Mouse (Mus musculus) limb, embryonic 11.5 days (tissue): ENCODE measurements at regions not wholly inside any gene's neighbourhood (a gene's known extent, or its start where the extent isn't known, plus 50 kb on each side); places are given as distances from the start of the nearest gene placed in this dataset.
"Not testable (repeated sequence)": the region's sequence is repeated elsewhere in the genome, so short reads cannot be mapped to it uniquely, and the experiment has no call there.

ENCODE experiments used
- ATAC-seq: fragments of 200-750 bp; cut with Nextera tagmentation; 2 replicates; pipeline ENCODE4 v1.8.0; 2017; ENCODE audit warnings: low read depth; ENCODE audit not compliant: insufficient number of reproducible peaks, low FRiP score, low TSS enrichment
- DNase-seq: peaks from one replicate; pipeline ENCODE4 v3.0.0-alpha.2; 2015; ENCODE audit warnings: low spot score
- H3K27ac ChIP-seq: fragments of 300-500 bp; sonication (generic); replicated peaks from 2 replicates; pipeline ENCODE4 v1.5.1; 2014; ENCODE audit warnings: low read depth, mild to moderate bottlenecking, low read length
- H3K27me3 ChIP-seq: fragments of 300-500 bp; sonication (generic); 2 replicates; pipeline ENCODE4 v1.6.1; 2014; ENCODE audit warnings: mild to moderate bottlenecking, low read length, mixed read lengths; ENCODE audit not compliant: control insufficient read depth, insufficient read depth
- H3K36me3 ChIP-seq: fragments of 300-500 bp; sonication (generic); 2 replicates; pipeline ENCODE4 v1.6.1; 2014; ENCODE audit warnings: mild to moderate bottlenecking, low read length, moderate library complexity, mixed read lengths; ENCODE audit not compliant: control insufficient read depth, insufficient read depth
- H3K4me1 ChIP-seq: fragments of 300-500 bp; sonication (generic); 2 replicates; pipeline ENCODE4 v1.6.1; 2014; ENCODE audit warnings: low read length, mixed read lengths; ENCODE audit not compliant: control insufficient read depth, insufficient read depth
- H3K4me2 ChIP-seq: fragments of 300-500 bp; sonication (generic); 2 replicates; pipeline ENCODE4 v1.6.1; 2014; ENCODE audit warnings: low read depth, mild to moderate bottlenecking, moderate library complexity; ENCODE audit not compliant: severe bottlenecking
- H3K4me3 ChIP-seq: fragments of 300-500 bp; sonication (generic); 2 replicates; pipeline ENCODE4 v1.5.1; 2014; ENCODE audit warnings: low read depth, low read length
- H3K9ac ChIP-seq: fragments of 300-500 bp; sonication (generic); 2 replicates; pipeline ENCODE4 v1.6.1; 2014; ENCODE audit warnings: mild to moderate bottlenecking, low read length
- H3K9me3 ChIP-seq: fragments of 300-500 bp; sonication (generic); 2 replicates; pipeline ENCODE4 v1.6.1; 2016; ENCODE audit warnings: low read length; ENCODE audit not compliant: control insufficient read depth
- WGBS: fragments of 180-500 bp; shearing (Covaris S2); extraction: QIAGEN DNeasy Blood & Tissue Kit; methylation state at CpG from one replicate; pipeline ENCODE4 v1.1.7; 2014; 5-methylcytosine and 5-hydroxymethylcytosine counted together

- H3K4me1 ChIP-seq = no peaks in the 10 kb centered on the region
- ATAC-seq (no peak), DNase-seq (no peak)
- H3K36me3 ChIP-seq = no peaks in the 10 kb centered on the region
- H3K4me3 ChIP-seq = no peak overlapping the region
- no peak overlapping the region for H3K27ac ChIP-seq
- H3K27me3 ChIP-seq = no peaks in the 10 kb centered on the region
- no peaks in the 10 kb centered on the region for H3K9me3 ChIP-seq
- no peak overlapping the region for H3K4me2 ChIP-seq
- no peak overlapping the region for H3K9ac ChIP-seq
These were observed 110.1 kb upstream of the Trabd2b start for GRCm38 (mm10) chr4:114296380-114296779.

GRCm38 (mm10) chr4:114298517-114298916, 108.0 kb upstream of the Trabd2b start:
- H3K4me3 ChIP-seq, H3K9me3 ChIP-seq, H3K27ac ChIP-seq, H3K9ac ChIP-seq, H3K36me3 ChIP-seq, H3K27me3 ChIP-seq, H3K4me2 ChIP-seq, H3K4me1 ChIP-seq: not testable (repeated sequence)
- DNase-seq (peak; percentile 52), ATAC-seq (peak; percentile 52; the same call in 1 of the 2 replicates)
- 3% methylated on average over 1 of the region's 1 CpGs for WGBS

- WGBS = 42% methylated on average over 3 of the region's 3 CpGs
- Histone ChIP-seq H3K9me3 (no peaks in the 10 kb centered on the region), H3K27ac (no peak overlapping the region), H3K36me3 (no peaks in the 10 kb centered on the region), H3K4me2 (no peak overlapping the region), H3K4me3 (no peak overlapping the region), H3K4me1 (no peaks in the 10 kb centered on the region), H3K9ac (no peak overlapping the region), H3K27me3 (no peaks in the 10 kb centered on the region)
- no peak for ATAC-seq
- no peak for DNase-seq
These were observed 106.0 kb upstream of the Trabd2b start for GRCm38 (mm10) chr4:114300390-114301012.

GRCm38 (mm10) chr4:114304654-114305053, 101.9 kb upstream of the Trabd2b start:
- DNase-seq (no peak), ATAC-seq (no peak)
- Histone ChIP-seq H3K9me3 (no peaks in the 10 kb centered on the region), H3K4me1 (no peaks in the 10 kb centered on the region), H3K36me3 (no peaks in the 10 kb centered on the region), H3K27ac (no peak overlapping the region), H3K27me3 (no peaks in the 10 kb centered on the region), H3K4me2 (no peak overlapping the region), H3K4me3 (no peak overlapping the region), H3K9ac (no peak overlapping the region)
- 64% methylated on average over 1 of the region's 1 CpGs for WGBS

DNA sequence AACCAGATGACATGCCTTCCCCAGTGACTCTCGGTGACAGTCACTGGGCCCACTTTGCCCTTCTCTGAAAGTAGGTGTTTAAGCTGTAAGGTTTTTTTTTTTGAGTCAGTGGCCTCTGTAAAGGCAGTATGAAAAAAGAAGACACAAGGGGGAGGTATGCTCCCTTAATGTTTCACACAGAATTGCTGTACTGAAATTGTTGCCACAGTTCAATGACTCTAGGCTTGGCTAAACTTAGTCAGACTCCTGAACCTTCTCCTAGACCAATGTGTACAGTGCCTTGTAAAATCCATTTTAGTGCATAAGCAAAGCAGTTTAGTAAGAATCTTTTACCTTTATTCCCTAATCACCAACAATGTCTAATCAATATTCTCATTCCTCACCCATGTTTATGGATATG, 99.0 kb upstream of the Trabd2b start:
- 68% methylated on average over 1 of the region's 1 CpGs for WGBS

GRCm38 (mm10) chr4:114308518-114308917, 98.0 kb upstream of the Trabd2b start:
- 5% methylated on average over 1 of the region's 1 CpGs for WGBS
- H3K9ac ChIP-seq = no peak overlapping the region
- H3K27me3 ChIP-seq = no peaks in the 10 kb centered on the region
- H3K4me2 ChIP-seq = no peak overlapping the region
- no peak overlapping the region for H3K27ac ChIP-seq
- ATAC-seq (no peak), DNase-seq (peak; percentile 48)
- no peak overlapping the region for H3K4me3 ChIP-seq
- no peaks in the 10 kb centered on the region for H3K9me3 ChIP-seq
- no peaks in the 10 kb centered on the region for H3K4me1 ChIP-seq
- no peaks in the 10 kb centered on the region for H3K36me3 ChIP-seq

More for the DNA sequence above, 99.0 kb upstream of the Trabd2b start:
- Histone ChIP-seq H3K36me3 (no peaks in the 10 kb centered on the region), H3K27ac (no peak overlapping the region), H3K9ac (no peak overlapping the region), H3K9me3 (no peaks in the 10 kb centered on the region), H3K4me2 (no peak overlapping the region), H3K4me1 (no peaks in the 10 kb centered on the region), H3K4me3 (no peak overlapping the region), H3K27me3 (no peaks in the 10 kb centered on the region)
- ATAC-seq (no peak), DNase-seq (no peak)

GRCm38 (mm10) chr4:114315051-114315450, 91.5 kb upstream of the Trabd2b start:
- H3K4me1 ChIP-seq = no peaks in the 10 kb centered on the region
- H3K4me3 ChIP-seq = no peak overlapping the region
- DNase-seq (no peak), ATAC-seq (no peak)
- no peaks in the 10 kb centered on the region for H3K27me3 ChIP-seq
- H3K4me2 ChIP-seq = no peak overlapping the region
- no peak overlapping the region for H3K9ac ChIP-seq
- H3K36me3 ChIP-seq = no peaks in the 10 kb centered on the region
- H3K27ac ChIP-seq = no peak overlapping the region
- 78% methylated on average over 2 of the region's 2 CpGs for WGBS
- no peaks in the 10 kb centered on the region for H3K9me3 ChIP-seq

- H3K36me3 ChIP-seq = no peaks in the 10 kb centered on the region
- WGBS = 52% methylated on average over 2 of the region's 2 CpGs
- DNase-seq = no peak
- no peaks in the 10 kb centered on the region for H3K4me1 ChIP-seq
- H3K27ac ChIP-seq = no peak overlapping the region
- H3K9me3 ChIP-seq = no peaks in the 10 kb centered on the region
- H3K9ac ChIP-seq = no peak overlapping the region
- no peak for ATAC-seq
- no peak overlapping the region for H3K4me2 ChIP-seq
- H3K27me3 ChIP-seq = no peaks in the 10 kb centered on the region
- H3K4me3 ChIP-seq = no peak overlapping the region
These were observed 91.0 kb upstream of the Trabd2b start for GRCm38 (mm10) chr4:114315556-114315955.

GRCm38 (mm10) chr4:114317076-114317475, 89.4 kb upstream of the Trabd2b start:
- WGBS = 88% methylated on average over 2 of the region's 2 CpGs
- H3K27ac ChIP-seq = no peak overlapping the region
- H3K27me3 ChIP-seq = no peaks in the 10 kb centered on the region
- DNase-seq (no peak), ATAC-seq (no peak)
- no peaks in the 10 kb centered on the region for H3K9me3 ChIP-seq
- H3K36me3 ChIP-seq = no peaks in the 10 kb centered on the region
- no peaks in the 10 kb centered on the region for H3K4me1 ChIP-seq
- H3K4me2 ChIP-seq = no peak overlapping the region
- no peak overlapping the region for H3K4me3 ChIP-seq
- H3K9ac ChIP-seq = no peak overlapping the region
